ENCODE assay signal across 31 mouse cellular contexts in genomic region chr15:97471476-97471875, GRCm38 (mm10).
DNase-seq lines count a peak whose midpoint lies in the region; ATAC-seq lines count a peak whose summit lies in the region.
"Had no signal": no experiment of that assay in that cellular context is flagged by ENCODE, and none has a peak within 500 bp of the region (broad histone marks: within the 10 kb centered on the region; RNA-seq: fewer than 3 reads in every experiment).

No protein-coding gene starts in this region.

- peak overlapping the region; percentile 40 for H3K4me2 ChIP-seq in lung, embryonic 15.5 days
- H3K4me2 ChIP-seq: embryonic facial prominence, embryonic 13.5 days; forebrain, embryonic 15.5 days; heart, embryonic 11.5 days; hindbrain, embryonic 12.5 days; limb, embryonic 15.5 days; liver, embryonic 13.5 days; midbrain, embryonic 15.5 days had no signal

- peaks cover 4% of the 10 kb centered on the region; the same call in 1 of the 2 replicates for H3K4me1 ChIP-seq in lung, embryonic 15.5 days
- H3K4me1 ChIP-seq: embryonic facial prominence, embryonic 13.5 days; forebrain, embryonic 10.5 days; forebrain, embryonic 15.5 days; hindbrain, embryonic 12.5 days; midbrain, embryonic 10.5 days; midbrain, embryonic 15.5 days had no signal

- H3K9me3 ChIP-seq in lung, embryonic 15.5 days: no peaks in the 10 kb centered on the region
- H3K9me3 ChIP-seq: embryonic facial prominence, embryonic 13.5 days; forebrain, embryonic 10.5 days; forebrain, embryonic 15.5 days; hindbrain, embryonic 12.5 days; limb, embryonic 10.5 days; limb, embryonic 15.5 days; liver, embryonic 13.5 days; midbrain, embryonic 10.5 days; midbrain, embryonic 15.5 days had no signal

- H3K27me3 ChIP-seq in lung, embryonic 15.5 days: no peaks in the 10 kb centered on the region
- no peaks in the 10 kb centered on the region for H3K27me3 ChIP-seq in splenic B cell, adult 2 months (ENCODE audit: control insufficient read depth, insufficient read depth, low read length, poor library complexity, severe bottlenecking)
- H3K27me3 ChIP-seq: embryonic facial prominence, embryonic 13.5 days; forebrain, embryonic 15.5 days; hindbrain, embryonic 12.5 days; limb, embryonic 15.5 days; liver, embryonic 13.5 days; midbrain, embryonic 15.5 days had no signal

- no peak overlapping the region for H3K4me3 ChIP-seq in lung, embryonic 15.5 days
- H3K4me3 ChIP-seq: embryonic facial prominence, embryonic 13.5 days; forebrain, embryonic 10.5 days; forebrain, embryonic 15.5 days; hindbrain, embryonic 12.5 days; limb, embryonic 10.5 days; limb, embryonic 15.5 days; liver, embryonic 13.5 days; midbrain, embryonic 10.5 days; midbrain, embryonic 15.5 days had no signal

- H3K9ac ChIP-seq in lung, embryonic 15.5 days: no peak overlapping the region
- H3K9ac ChIP-seq: embryonic facial prominence, embryonic 13.5 days; forebrain, embryonic 15.5 days; hindbrain, embryonic 12.5 days; limb, embryonic 15.5 days; liver, embryonic 13.5 days; midbrain, embryonic 15.5 days had no signal

- ATAC-seq in lung, embryonic 15.5 days (ENCODE audit: borderline replicate concordance, extremely low read depth, low FRiP score, low TSS enrichment): no peak
- ATAC-seq: forebrain, embryonic 15.5 days; lung, postnatal 0 days; midbrain, embryonic 15.5 days; Patski had no signal

- H3K36me3 ChIP-seq in lung, embryonic 15.5 days: no peaks in the 10 kb centered on the region
- no peaks in the 10 kb centered on the region for H3K36me3 ChIP-seq in splenic B cell, adult 2 months (ENCODE audit: control insufficient read depth, insufficient read depth, low read length, poor library complexity, severe bottlenecking)
- H3K36me3 ChIP-seq: embryonic facial prominence, embryonic 13.5 days; forebrain, embryonic 10.5 days; forebrain, embryonic 15.5 days; hindbrain, embryonic 12.5 days; limb, embryonic 10.5 days; limb, embryonic 15.5 days; liver, embryonic 13.5 days; midbrain, embryonic 10.5 days; midbrain, embryonic 15.5 days had no signal

- DNase-seq in lung, postnatal 10 days: no peak
- DNase-seq in spleen, postnatal 4 days (ENCODE audit: low spot score in 2 of 2): peak; percentile 9 to 50
- DNase-seq in spleen, adult 18-20 months: no peak
- DNase-seq in R1 (ENCODE audit: low read depth, low spot score): peak; percentile 70
- peak; percentile 46 for DNase-seq in splenic B cell, adult 2 months (ENCODE audit: low read depth, low spot score)
- no peak for DNase-seq in urinary bladder, adult 18-20 months (ENCODE audit: low spot score in 2 of 2)
- no peak for DNase-seq in layer of hippocampus, postnatal 14 days (ENCODE audit: low spot score in 2 of 2)
- DNase-seq: adrenal gland, postnatal 25 days; cerebellum, adult 18-20 months; cerebellum, postnatal 10 days; gastrocnemius, postnatal 25 days; heart, postnatal 36 days; kidney, adult 18-20 months; kidney, postnatal 36 days; layer of hippocampus, postnatal 36 days; liver, embryonic 13.5 days; right cerebral cortex, postnatal 4 days; thymus, adult 2 months; thymus, postnatal 36 days had no signal

- H3K27ac ChIP-seq in lung, embryonic 15.5 days: peak overlapping the region; percentile 71
- H3K27ac ChIP-seq: embryonic facial prominence, embryonic 13.5 days; forebrain, embryonic 10.5 days; forebrain, embryonic 15.5 days; hindbrain, embryonic 12.5 days; limb, embryonic 10.5 days; limb, embryonic 15.5 days; liver, embryonic 13.5 days; midbrain, embryonic 10.5 days; midbrain, embryonic 15.5 days had no signal

- 66% methylated on average over 4 of the region's 4 CpGs for WGBS in lung, embryonic 15.5 days

Comparison
In these comparisons a context has a peak if more than half of its experiments do, and no peak if none do; other contexts are left out.
1. DNase-seq: peak in spleen, postnatal 4 days (2 of 2), R1 (single experiment) and splenic B cell, adult 2 months (single experiment); none in lung, postnatal 10 days (single experiment), spleen, adult 18-20 months (0 of 2), urinary bladder, adult 18-20 months (0 of 2) and layer of hippocampus, postnatal 14 days (0 of 2).